Mouse (Mus musculus): ENCODE results near the gene Alpl. TPM values are rescaled to one million over a fixed set of nuclear protein-coding genes. Genes with fewer than 3 reads are reported as not detected.

Gene Alpl
- 1 to 10 TPM; 6.0 to 8.1 TPM for total RNA-seq (2021)

DNA sequence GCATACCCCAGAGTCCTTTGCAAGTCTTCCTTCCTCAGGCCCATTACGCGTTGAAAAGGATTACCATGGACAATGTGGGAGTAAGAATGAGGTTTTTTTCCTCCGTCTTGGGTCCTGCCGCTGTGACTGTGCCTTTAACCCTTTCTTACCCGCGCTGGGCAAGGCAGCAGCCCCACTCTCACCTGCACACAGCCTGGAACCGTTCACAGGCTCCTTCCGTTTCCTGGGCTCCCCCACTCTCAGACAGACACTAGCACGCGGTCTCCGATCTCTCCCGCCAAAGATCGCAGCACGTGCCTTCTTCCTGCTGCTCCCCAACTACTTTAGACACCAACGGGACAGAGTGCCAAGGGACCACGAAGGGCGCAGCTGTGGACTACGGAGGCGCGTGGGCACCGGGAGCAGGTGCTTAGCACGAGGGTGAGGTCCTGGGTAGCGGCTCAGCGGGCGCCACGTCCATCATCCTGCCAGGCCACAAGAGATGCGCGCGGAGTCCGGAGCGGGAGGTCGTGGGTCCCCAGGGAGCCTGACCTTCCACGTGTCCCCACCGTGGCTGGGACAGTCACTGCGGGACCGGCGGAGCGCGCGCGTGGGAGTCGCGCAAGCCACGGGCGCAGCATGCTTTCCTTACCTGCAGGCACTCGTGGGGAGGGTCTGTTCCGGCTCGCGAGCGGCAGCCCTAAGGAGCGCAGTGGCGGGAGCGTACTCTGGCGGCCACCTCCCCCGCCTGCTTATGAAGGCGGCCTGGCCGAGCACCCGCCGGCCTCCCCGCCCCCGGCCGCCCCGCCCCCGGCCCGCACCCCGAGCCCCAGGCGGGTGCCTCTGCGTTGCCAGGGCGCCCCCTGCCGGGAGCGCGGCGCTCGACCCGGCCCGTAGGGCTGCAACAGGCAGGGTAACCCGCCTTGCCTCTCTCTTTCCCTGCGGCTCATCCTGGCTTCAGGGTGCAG is at the start of gene Alpl:
Gene Alpl (minus strand): TSS at position 774 of the 947 bp plus-strand sequence.
- peak; percentile 42 to 60 for DNase-seq

DNA sequence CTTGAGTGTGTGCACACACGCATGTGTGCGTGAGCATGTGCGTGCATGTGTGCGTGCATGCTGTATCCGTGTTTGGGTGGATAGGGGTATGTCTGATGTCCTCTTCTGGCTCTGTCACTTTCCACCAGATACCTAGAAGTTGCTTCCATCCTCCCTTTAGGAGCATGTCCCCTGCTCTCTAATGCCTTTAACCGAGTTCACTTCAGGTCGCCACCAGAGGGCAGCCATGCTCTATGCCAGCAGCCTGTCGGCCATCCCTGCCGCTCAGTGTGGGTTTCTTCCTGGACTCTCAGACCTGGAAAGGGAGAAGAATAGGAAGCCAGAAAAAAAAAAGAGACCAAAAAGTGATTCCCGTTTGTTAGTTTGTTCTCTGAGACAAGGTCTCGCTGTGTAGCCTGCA is 48.5 kb upstream of the Alpl start:
- peak; percentile 50 to 60 for DNase-seq

DNA sequence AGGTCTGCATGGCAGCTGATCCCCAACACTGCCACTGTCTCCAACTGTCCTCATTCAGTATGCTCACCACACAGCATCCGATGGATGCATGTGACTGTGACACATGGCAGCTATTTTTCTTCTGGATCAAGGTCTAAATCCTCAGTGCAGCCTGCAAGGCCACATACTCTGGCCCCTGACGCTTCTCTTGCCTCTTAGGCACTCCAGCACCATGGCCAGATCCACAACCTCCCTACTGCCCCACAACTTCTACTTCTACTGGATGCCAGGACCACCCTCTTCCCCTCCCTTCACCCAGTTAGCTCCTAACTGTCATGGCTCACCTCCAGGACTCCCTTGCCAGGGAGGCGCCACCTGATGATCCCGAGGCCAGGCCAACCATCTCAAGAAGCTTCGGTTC is 43.3 kb upstream of the Alpl start:
- no peak for DNase-seq

DNA sequence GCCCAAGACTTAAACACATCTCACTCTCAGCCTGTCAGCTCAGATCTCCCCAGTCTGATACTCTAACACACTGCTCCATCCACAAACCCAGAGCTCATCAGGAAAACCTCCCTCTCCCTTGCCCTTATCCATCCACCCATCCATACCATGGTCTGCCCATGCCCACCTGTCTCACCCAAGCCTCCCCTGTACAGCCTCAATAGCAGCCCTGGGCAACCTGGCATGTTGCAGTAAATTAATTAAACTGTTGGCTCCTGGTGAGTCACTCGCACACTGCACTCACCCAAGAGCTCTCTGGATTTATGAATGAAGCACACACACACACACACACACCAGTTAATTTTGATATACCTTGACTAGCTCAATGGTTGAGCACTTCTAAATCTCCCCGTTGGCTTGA is 42.6 kb upstream of the Alpl start:
- no peak for DNase-seq

DNA sequence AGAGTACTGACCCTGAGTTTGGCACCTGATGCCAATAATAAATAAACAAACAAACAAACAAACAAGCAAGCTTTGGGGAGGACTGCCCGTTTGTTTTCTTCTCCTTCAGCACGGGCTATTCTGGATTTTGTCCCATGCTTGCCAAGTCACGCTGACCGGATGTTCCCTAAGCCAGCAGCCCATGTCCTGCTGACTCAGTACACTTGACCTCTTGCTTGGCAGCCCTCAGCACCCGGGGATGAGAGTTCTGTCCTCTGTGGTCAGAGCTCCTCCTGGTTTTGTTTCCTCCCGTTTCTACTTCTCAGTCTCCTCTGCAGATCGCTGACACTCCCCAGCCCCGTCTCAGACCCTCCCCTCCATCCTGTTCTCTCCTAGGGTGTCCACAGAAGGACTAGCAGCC is 41.6 kb upstream of the Alpl start:
- DNase-seq: no peak

DNA sequence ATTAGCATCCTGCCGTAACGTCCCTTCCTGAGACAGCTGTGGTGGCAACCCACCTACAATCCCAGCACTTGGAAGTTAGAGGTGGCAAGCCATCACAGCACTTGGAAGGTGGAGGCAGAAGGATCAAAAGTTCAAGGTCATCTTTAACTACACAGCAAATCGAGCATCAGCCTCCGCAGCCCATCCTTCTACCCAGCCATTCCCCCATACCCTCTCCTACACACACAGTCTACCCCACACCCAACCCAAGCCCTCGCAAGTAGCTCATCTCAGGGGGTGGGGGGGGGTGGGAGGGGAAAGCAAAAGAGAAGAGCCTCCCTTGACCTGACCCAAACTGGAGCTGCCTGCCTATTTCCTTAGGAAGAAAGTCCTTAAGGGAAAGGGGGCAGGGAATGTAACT is 40.6 kb upstream of the Alpl start:
- DNase-seq: no peak

DNA sequence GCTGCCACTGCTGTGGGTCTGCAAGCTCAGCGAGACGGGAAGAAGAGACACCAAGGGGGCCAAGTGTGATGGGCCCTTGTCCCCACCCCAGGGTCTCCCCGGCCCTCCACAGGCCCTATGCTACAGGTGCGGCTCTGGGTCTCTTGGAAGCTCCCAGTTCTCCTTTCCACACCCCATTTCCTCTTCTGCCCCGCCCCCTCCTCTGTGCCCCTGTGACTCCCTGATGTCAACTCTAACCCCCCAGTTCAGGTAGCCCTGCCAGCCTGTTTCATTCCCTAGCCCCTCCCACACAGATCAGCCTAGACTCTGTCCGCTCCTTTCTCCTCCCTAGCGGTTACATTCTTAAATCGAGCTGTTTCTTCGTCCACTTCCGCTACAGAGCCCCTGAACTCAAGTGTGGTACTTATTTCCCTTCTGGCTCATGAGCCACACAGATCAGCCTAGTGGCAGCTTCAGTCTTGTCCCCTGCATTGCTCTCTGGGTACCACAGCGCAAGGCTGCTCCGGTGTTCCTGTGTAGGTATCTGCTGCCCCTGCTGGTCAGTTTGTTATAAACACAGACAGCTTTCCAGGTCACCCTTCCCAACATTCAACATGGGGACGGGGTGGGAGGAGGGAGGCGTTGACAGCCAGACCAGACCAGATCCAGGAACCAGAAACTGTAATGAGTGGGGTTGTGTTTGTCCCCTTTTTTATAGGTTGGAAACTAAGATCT is 39.6 kb upstream of the Alpl start:
- peak; percentile 70 to 74 for DNase-seq

DNA sequence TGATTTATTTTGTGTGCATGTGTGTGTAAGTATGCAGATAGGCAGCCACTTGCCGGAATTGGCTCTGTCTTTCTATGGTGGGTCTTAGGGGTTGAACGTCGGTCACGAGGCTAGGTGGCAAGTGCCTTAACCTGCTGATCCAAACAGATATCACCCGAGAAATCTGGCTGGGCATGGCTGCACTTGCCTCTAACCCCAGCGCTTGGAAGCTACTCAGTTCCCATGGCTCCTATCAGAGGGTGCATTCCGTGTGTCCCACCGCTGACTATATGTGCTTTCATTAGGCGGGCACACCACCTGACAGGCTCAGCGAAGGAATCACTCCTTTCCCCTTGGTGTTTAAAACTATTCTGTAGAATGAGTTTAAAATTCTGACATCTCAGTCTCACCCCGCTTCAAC is 35.4 kb upstream of the Alpl start:
- no peak for DNase-seq

DNA sequence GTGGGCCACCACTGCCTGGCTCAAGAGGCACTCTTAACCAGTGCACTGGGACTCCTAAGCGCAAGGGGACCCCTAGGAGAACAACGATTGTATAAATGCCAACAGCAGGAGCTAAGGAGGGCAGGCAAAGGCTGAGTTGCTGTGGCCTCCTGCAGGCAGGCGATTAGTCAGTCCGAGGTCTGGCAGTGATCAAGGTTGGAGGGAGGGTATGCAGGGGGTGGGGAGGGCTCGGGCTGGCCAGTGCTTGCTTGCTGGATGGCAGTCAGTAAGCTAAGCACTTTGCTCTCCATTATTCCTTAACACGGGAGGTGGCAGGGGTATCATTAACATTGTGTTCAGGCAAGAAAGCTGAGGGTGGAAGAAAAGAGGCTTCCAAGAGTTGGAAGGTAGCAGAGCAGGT is 34.2 kb upstream of the Alpl start:
- no peak for DNase-seq

DNA sequence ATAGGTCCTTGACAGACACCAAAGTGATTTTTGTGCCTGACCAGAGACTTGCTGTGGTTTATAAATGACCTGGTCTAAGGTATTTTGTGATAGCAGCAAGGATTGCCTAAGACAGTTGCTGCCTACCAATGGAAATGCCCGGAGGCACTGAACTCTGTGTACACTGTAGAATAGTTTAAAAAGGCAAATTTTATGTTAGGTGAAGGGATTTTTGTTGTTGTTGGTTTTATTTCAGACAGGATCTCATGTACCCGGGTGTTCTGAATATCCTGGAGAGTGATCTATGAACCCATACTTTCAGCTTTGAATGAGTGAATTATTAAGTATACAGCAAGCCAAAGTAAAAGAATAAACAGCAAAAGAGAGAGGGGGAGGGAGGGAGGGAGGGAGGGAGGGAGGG is 28.7 kb upstream of the Alpl start:
- no peak for DNase-seq

DNA sequence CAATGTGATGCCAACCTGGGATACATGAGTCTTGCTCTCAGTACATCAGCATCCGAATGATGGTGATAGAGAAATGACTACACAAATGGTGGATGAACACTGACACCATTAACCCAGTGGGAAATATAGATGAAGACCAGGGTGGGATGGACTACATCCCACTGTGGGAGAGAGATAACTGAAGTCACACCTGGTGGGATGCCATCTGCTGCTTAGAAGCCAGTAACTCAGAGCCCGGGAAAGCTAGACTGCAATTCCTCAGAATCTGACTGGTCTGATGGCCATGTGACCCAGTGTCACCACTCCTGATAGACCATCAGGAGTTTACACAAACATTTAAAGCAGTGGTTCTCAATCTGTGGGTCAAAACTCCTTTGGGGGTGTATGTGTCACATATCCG is 27.4 kb upstream of the Alpl start:
- DNase-seq: no peak

DNA sequence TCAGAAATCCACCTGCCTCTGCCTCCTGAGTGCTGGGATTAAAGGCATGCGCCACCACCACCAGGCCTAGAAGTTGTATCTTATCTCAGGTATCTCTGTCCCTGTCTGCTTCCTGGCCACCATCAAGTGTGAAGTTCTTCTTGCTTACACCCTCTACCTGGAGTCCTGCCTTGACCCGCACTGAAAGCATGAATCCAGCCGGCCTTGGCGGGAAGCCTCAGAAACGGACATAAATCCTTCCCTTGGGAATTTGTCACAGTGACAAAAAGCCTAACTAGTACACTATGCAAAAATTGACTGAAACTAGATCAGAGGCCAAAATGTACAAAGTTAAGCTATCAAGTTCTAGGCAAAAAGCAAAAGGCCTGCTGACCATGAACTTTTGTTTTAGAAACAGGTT is 26.4 kb upstream of the Alpl start:
- no peak for DNase-seq

DNA sequence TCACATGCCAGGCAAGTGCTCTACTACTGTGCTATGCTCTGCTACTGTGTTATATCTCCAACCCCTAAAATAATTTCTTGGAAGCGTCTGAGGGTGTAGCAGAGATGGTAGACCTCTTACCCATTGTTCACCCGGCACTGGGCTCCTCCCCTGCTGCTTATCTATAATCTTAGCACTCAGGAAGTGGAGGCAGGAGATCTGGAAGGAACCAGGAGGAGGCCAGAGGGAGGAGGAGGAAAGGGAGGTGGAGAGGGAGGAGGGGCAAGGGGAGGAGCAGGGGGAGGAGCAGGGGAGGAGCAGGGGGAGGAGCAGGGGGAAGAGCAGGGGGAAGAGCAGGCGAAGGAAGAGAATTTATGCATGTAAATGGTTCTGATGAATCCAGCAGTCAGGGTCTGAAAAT is 24.5 kb upstream of the Alpl start:
- no peak for DNase-seq

DNA sequence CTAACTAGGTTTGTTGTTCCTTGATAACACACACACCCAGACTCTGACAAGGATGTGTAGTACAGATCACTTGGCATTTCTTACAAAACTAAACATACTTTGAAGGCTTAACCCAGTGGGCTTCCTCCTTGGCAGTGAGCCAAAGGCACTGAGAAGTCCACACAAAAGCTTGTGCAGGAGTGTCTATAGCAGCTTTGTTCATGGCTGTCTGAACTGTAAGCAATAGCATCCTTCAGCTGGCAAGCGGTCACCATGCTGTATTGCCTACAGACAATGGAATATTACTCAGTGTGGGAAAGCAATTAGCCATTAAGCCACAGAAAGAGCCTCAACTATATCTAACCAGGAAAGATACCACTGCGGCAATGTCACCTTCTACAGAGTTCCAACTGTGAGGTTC is 23.3 kb upstream of the Alpl start:
- DNase-seq: no peak

DNA sequence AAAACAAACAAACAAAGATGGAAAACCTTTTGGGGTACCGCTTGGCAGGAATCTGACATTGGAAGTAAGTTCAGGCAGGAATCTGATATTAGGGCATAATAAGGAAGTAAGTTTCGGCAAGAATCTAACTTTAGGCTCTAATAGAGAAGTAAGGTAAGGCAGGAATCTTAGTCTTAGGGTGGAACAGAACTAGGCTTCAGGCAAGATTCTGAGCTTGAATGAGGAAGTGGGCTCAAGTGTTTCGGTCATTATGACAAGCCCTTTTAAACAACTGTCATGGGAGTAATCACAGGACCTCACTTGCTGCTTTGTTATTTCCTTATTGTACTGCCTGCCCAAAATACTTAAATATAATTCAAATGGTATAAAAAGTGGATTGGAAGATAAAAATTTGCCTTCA is 22.2 kb upstream of the Alpl start:
- DNase-seq: no peak

DNA sequence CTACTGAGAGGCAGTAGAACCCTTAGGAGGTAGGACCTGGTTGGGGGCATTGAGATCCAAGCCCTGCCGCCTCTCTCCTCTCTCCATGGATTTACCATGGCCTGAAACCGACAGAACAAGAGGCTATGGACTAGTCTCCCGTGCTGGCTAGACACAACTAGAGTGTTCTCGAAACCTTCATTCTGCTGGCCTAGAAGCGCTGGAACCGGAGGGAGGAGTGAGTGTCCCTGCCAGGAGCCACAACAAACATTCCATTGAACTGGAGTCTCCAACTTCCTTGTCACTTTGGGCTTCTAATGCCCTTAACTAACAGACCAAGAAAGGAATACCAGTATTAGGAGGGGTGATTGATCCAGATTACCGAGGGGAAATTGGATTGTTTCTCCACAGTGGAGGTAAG is 20.0 kb upstream of the Alpl start:
- no peak for DNase-seq

DNA sequence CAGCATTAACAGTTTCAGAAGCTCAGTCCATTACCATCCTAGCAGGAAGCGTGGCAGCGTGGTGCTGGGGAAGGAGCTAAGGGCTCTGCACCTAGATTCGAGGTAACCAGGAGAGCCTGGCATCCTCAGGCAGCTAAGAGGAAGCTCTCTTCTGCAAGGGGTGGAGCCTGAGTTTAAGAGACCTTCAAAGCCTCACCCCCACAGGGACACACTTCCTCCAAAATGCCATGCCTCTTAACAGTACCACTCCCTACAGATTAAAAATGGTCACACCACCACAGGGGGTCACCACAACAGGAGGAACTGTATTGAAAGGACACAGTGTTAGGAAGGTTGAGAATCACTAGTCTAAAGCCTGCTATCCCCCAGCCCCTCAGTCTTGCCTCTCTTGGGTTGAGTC is 19.3 kb upstream of the Alpl start:
- DNase-seq: no peak

DNA sequence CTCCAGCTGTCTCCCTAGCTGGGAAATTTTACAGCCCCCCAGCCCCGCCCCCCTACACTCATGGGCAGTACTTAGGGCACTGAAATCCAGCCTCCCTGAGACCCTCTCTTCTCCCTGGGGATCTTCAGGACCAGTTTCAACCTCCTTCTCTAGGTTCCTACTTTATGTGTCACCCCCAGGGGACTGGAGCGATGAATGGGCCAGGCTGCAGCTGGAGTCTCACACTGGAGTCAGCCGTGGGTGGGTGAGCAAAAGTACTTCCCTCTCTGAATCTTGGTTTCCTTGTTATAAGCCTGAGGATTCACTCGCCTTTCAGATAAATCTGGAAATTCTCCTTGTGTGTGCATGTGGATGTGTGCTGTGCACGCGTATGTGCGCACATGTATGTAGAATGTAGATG is 18.0 kb upstream of the Alpl start:
- DNase-seq: no peak

DNA sequence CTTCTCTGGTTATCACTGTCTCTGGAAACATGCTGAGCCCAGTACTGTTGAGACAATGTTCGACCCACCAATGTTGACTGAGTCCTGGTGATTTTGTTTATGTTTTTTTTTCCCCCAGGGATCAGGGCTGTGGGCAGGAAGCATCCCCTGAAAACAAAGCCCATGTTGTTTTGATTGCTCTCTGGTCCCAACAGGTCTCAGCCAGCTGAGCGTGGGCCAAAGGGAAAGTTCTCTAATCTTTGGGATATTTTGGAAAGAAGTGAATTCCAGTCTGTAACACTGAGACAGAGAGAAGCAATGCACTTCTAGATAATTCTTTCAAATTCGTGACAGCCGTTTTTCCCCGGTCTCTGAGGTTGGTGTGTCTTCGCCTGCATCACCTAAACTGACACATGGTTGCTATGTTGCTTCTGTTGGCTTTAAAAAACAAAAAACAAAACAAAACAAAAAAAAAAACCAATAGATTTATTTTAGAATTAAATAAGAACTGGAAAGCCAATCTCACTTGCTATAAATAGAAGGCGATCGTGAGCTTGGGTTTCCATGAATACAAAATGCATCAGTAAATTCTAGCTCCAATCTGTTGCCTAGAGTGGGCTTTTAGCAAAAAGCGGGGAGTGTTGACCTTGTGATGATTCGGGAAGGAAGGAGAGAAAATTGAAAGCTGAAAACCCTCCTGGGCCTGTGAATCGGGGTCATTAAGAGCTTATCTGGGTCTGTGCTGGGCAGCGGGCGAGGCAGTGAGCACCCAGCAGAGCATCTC is 16.9 kb upstream of the Alpl start:
- DNase-seq: no peak

DNA sequence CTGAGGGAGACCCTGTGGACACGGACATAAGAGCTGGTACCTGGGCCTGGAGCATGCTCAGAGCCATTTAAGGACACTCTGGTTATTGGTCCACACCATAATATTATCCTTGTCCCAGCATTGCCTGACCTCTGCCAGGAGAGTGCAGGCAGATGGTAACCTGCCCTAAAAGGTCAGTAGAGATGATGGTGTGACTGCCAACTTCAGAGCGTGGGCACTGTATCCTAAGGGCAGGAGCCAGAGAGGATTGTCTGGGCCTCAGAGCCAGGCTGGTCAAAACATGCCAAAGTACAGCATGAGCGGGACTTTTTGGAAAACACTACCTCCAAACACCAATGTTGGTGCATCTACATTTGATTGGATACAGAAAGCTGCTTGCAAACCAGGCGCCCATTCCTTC is 13.8 kb upstream of the Alpl start:
- no peak for DNase-seq

DNA sequence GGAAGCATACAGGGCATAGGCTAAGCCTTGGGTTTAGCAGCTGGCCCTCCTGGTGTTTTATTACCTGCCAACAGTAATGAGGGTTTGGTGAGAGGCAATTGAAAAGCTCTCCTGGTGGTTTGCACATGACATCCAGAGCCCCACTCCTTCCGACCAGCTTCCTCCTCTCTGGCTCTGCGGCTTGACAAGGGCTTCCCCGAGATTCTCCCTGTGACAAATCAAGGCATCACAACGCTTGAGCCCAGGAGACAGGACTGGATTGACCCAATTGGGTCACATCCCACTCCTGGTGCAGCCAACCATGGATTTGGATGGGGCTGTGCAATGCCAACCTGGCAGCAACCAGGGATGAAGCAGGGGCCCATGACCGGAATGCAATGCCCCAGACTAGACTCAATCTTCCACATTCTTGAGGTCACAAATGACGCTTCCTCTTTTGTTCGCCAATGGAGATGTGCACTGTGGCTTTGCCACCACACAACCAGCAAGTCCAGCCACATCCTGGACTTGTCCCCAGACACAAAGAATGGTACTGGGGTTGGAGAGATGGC is 11.2 kb upstream of the Alpl start:
- DNase-seq: no peak

DNA sequence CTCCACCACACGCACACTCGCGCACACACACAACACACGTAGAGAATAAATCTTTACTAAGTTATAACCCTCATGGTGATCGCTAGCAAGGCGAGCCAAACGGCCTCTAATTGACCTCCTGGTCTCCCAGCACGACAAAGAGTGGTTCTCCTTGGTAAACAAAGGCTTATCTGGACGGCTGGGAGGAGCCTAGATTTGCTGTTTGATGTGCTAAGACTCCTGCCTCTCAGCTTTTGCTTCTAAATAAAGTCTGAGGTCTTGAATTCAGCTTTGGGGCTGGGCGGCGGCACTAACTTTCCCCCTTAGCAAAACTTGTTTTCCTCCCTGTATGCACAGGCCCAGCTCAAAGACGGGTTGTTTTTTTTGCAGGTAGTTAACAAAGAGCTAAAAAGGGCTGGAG is 5.0 kb upstream of the Alpl start:
- no peak for DNase-seq

DNA sequence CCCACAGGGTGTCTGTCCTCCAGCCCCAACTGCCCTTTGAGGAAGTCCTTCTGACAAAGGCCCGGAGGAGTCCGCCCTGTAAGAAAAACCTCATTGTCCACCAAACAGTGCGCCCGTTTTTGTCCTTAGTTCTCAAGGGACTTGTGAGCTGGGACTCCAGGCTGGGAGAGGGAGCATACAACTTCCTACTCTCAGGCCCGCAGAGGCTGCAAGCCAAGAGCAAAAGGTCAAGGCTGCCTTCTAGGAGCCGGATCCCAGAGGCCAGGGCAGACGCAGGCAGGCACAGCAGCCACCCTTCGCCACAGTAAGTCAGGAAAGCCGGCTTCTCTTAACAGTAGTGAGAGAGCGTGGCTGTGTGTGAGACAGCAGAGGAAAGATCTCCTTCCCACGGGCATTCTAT is 4.1 kb upstream of the Alpl start:
- DNase-seq: no peak
